Mouse (Mus musculus) liver, embryonic 13.5 days (tissue): ENCODE measurements around the gene A730071L15Rik. TPM values are rescaled to one million over a fixed set of nuclear protein-coding genes. Genes with fewer than 3 reads are reported as not detected.

ENCODE experiments used
- ATAC-seq: fragments of 200-750 bp; cut with Nextera tagmentation; 2 replicates; pipeline ENCODE4 v1.8.0; 2017; ENCODE audit warnings: low read depth, mild to moderate bottlenecking, moderate number of reproducible peaks, moderate library complexity
- DNase-seq: peaks from one replicate; pipeline ENCODE4 v3.0.0; 2022
- H3K27ac ChIP-seq: fragments of 300-500 bp; sonication (generic); 2 replicates; pipeline ENCODE4 v1.5.1; 2015; ENCODE audit warnings: moderate library complexity, mild to moderate bottlenecking, inconsistent platforms
- H3K27me3 ChIP-seq: fragments of 300-500 bp; sonication (generic); 2 replicates; pipeline ENCODE4 v1.6.1; 2015; ENCODE audit warnings: mild to moderate bottlenecking, inconsistent platforms
- H3K36me3 ChIP-seq: fragments of 300-500 bp; sonication (generic); 2 replicates; pipeline ENCODE4 v1.6.1; 2015; ENCODE audit warnings: mild to moderate bottlenecking, inconsistent platforms
- H3K4me1 ChIP-seq: fragments of 300-500 bp; sonication (generic); replicated peaks from 2 replicates; pipeline ENCODE4 v1.6.1; 2015; ENCODE audit warnings: inconsistent platforms
- H3K4me2 ChIP-seq: fragments of 300-500 bp; sonication (generic); 2 replicates; pipeline ENCODE4 v1.6.1; 2015; ENCODE audit warnings: inconsistent platforms, mild to moderate bottlenecking, moderate library complexity
- H3K4me3 ChIP-seq: fragments of 300-500 bp; sonication (generic); replicated peaks from 2 replicates; pipeline ENCODE4 v1.5.1; 2015; ENCODE audit warnings: mild to moderate bottlenecking, inconsistent platforms
- H3K9ac ChIP-seq: fragments of 300-500 bp; sonication (generic); 2 replicates; pipeline ENCODE4 v1.6.1; 2015; ENCODE audit warnings: mild to moderate bottlenecking, inconsistent platforms
- H3K9me3 ChIP-seq: fragments of 300-500 bp; sonication (generic); replicated peaks from 2 replicates; pipeline ENCODE4 v1.6.1; 2016; ENCODE audit warnings: inconsistent platforms
- WGBS: fragments of 180-500 bp; shearing (Covaris S2); methylation state at CpG from one replicate; pipeline ENCODE4 v1.1.7; 2015; ENCODE audit not compliant: insufficient replicate concordance; 5-methylcytosine and 5-hydroxymethylcytosine counted together
- polyA plus RNA-seq: library from polyadenylated mRNA; unstranded; fragments of >200 nt; fragmentation: Nextera tagmentation; extraction: Ambion mirVana; gene quantifications from 2 replicates; pipeline ENCODE4 v1.2.1, GENCODE M21; 2015

The A730071L15Rik gene
- polyA plus RNA-seq, 1 experiment from 2014 or later, result 0.13 TPM

DNA sequence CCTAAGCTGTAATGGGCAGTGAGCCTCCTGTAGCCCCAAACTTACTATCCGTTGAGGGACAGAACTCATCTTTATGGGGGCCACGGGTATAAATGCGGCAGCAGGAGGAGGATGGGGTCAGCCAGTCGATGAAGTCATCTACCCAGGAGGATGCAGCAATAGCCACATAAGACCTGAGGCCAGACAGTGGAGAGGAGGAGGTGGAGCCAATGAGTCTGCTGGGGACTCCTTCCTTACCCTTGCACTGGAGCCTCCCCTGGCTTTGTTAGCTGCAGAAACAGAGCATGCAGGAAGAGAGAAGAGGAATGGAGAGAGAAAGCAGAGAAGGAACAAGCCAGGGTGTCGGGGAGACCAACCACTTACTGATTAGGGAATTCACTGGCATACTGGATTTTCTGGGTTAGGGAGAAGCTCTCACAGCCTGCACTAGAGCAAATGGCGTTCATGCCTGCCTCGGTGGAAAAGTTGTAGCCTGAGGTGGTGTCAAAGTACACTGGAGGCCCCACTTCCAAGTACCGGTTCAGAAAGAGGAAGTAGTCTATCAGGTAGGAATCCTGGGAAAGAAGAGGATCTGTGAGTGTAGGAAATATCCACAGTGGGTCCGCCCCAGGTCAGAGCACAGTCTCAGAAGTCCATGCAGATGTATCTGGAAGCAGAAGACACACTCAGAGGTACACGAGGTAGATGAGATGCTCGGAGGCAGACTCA, 18.5 kb downstream of the A730071L15Rik start:
- no peak for DNase-seq
- no peak overlapping the region for H3K4me3 ChIP-seq
- no peak overlapping the region for H3K4me2 ChIP-seq
- H3K9ac ChIP-seq, result no peak overlapping the region
- WGBS, result 54% methylated on average over 11 of the region's 11 CpGs
- H3K4me1 ChIP-seq, result no peaks in the 10 kb centered on the region
- H3K9me3 ChIP-seq, result no peaks in the 10 kb centered on the region
- H3K27ac ChIP-seq, result no peak overlapping the region
- no peaks in the 10 kb centered on the region for H3K27me3 ChIP-seq
- no peak for ATAC-seq
- H3K36me3 ChIP-seq, result no peaks in the 10 kb centered on the region

DNA sequence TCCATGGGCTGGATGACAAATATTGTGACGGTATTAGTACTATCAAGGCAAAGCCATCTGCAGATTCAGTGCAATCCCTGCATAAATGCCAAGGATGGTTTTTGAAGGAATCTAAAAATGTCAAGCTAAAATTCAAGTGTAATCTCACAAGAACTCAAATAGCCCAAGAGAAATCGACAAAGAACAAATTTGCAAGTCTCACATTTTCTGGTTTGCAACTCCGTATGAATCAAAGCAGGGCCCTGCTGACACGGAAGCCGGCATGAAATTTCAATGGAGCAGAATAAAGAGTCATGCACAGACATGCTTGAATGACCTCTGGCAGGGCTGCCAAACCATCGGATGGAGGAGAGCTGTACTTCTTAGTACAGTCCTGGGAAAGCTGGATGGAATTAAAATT, 20.1 kb downstream of the A730071L15Rik start:
- no peaks in the 10 kb centered on the region for H3K9me3 ChIP-seq
- H3K9ac ChIP-seq, result no peak overlapping the region
- H3K4me1 ChIP-seq, result no peaks in the 10 kb centered on the region
- no peak overlapping the region for H3K4me2 ChIP-seq
- DNase-seq (no peak), ATAC-seq (no peak)
- H3K4me3 ChIP-seq, result no peak overlapping the region
- H3K36me3 ChIP-seq, result no peaks in the 10 kb centered on the region
- H3K27ac ChIP-seq, result no peak overlapping the region
- WGBS, result 72% methylated on average over 6 of the region's 6 CpGs
- H3K27me3 ChIP-seq, result no peaks in the 10 kb centered on the region

DNA sequence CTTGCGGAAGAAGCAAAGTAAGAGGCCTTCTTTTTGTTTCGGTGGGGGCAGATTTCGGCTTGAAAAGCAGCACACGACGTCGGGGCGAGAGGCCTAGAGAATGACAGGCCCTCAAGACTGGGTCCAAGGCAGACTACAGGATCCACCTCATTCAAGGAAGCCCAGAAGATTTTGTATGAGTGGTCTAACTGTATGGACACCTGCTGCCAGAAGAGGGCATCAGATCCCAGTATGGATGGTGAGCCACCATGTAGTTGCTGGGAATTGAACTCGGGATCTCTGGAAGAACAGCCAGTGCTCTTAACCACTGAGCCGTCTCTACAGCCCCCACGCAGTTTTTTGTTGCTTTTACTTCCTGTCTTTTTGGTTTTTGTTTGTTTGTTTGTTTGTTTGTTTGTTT, 22.4 kb downstream of the A730071L15Rik start:
- no peak for DNase-seq

DNA sequence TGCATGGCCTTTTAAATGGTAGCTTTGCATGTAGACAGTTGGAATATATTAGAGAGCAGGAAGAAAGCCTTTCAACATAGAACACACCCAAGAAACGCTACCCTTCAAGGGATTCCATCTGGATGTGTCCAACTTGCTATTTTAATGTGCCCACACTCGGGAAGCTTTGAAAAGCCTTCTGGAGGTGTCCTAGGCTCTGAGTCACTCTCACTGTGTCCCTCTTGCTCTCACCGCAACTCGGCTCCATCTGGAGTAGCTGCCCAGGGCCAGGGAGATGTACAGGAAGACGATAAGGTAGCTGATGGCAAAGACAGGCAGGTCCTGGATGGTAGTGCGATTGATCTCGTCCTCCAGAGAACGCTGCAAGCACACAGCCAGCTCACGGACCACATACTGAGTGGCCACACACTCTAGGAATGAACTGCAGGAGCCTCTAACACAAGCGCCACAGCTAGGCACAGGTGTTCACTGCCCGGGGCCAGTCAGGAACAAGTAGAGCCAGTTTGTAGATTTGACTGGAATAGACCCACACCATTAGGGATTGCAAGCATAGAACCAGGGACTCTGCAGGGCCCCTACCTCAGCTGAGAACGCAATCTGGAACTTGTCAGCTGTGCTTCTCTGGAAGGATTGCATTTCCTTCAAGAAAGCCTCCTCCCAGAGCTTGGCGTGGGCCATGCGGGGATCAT, 24.9 kb downstream of the A730071L15Rik start:
- no peak for DNase-seq
- Histone ChIP-seq H3K27me3 (no peaks in the 10 kb centered on the region), H3K4me3 (no peak overlapping the region), H3K9ac (no peak overlapping the region), H3K27ac (no peak overlapping the region), H3K4me2 (no peak overlapping the region), H3K36me3 (no peaks in the 10 kb centered on the region), H3K9me3 (no peaks in the 10 kb centered on the region), H3K4me1 (no peaks in the 10 kb centered on the region)
- no peak for ATAC-seq
- WGBS, result 61% methylated on average over 14 of the region's 14 CpGs

More for the DNA sequence above, 22.4 kb downstream of the A730071L15Rik start:
- Histone ChIP-seq H3K4me2 (no peak overlapping the region), H3K27ac (no peak overlapping the region), H3K27me3 (no peaks in the 10 kb centered on the region), H3K4me3 (no peak overlapping the region), H3K9ac (no peak overlapping the region), H3K36me3 (no peaks in the 10 kb centered on the region), H3K4me1 (no peaks in the 10 kb centered on the region), H3K9me3 (no peaks in the 10 kb centered on the region)
- ATAC-seq, result no peak
- WGBS, result 81% methylated on average over 10 of the region's 10 CpGs

DNA sequence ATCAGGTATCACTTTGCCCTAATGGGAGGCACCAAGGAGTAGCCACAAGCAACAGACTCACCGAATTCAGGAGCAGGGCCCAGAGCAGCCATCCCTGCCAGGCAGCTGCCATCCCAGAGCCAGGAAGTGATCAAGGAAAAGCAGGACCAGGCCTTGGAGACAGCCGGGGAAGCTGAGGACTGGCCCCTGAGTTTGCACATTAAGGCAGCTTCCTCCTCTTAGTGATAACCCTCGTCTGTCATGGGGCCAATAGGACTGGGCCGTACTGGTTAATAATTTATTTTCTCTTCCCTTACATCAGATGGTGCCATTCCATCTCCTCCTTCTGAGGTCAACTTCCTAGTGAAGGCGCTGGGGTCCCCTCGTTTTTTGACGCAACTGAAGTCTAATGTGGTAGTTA, 30.2 kb downstream of the A730071L15Rik start, which contains the start of gene Npc1l1:
TSS of gene Npc1l1 (minus strand) at position 132 of the 400 bp plus-strand sequence.
- H3K27me3 ChIP-seq, result no peaks in the 10 kb centered on the region
- no peak within 1 kb of the TSS for H3K9ac ChIP-seq
- H3K4me3 ChIP-seq, result no peak within 1 kb of the TSS
- peaks cover 6% of the 10 kb centered on the region for H3K9me3 ChIP-seq
- WGBS, result 64% methylated on average over 7 of the region's 7 CpGs
- H3K4me1 ChIP-seq, result no peaks in the 10 kb centered on the region
- 0 out of 2 replicates have a peak, but pooled peaks cover 2% of the 10 kb centered on the region for H3K36me3 ChIP-seq
- no peak for DNase-seq
- no peak for ATAC-seq
- H3K27ac ChIP-seq, result no peak within 1 kb of the TSS
- H3K4me2 ChIP-seq, result no peak within 1 kb of the TSS

DNA sequence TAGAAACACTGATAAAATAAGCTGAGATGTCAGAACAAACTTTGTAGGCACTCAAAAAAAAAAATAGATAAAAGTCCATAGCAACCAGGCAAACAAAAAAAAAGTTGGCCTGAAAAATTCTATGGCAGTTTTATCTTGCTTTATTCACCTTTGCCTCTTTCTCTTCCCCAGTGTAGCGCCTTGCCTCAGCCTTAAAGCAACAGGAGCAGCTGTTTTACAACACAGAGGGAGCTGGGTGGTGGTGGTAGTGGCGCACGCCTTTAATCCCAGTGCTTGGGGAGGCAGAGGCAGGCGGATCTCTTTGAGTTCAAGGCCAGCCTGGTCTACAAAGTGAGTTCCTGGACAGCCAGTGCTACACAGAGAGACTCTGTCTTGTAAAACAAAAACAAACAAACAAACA, 33.2 kb downstream of the A730071L15Rik start:
- ATAC-seq, result no peak
- 0 out of 2 replicates have a peak, but pooled peaks cover 4% of the 10 kb centered on the region for H3K36me3 ChIP-seq
- WGBS, result 67% methylated on average over 4 of the region's 4 CpGs

DNA sequence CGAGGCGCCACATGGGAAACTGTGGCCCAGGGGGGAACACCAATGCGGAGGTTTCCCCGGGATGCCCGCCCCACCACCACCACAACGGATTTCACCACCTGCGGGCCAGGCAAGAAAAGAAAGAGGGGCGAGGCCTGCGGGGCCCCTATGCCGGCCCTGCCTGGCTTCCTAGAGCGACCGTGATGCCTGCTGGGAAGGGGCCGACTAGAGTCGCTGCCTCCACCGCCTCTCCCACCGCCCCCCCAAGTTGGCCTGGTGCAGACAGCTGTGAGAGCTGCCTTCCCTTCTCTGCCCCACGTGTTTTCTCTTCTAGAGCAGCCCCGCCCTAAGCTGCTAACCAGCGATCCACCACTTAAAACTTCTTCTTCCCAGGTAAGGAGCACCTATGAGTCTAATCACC, 44.9 kb downstream of the A730071L15Rik start:
- no peak overlapping the region for H3K4me2 ChIP-seq
- WGBS, result 53% methylated on average over 19 of the region's 19 CpGs
- ATAC-seq (no peak), DNase-seq (no peak)
- H3K9me3 ChIP-seq, result no peaks in the 10 kb centered on the region
- H3K27ac ChIP-seq, result no peak overlapping the region
- no peak overlapping the region for H3K9ac ChIP-seq
- no peaks in the 10 kb centered on the region for H3K4me1 ChIP-seq
- no peaks in the 10 kb centered on the region for H3K36me3 ChIP-seq
- no peak overlapping the region for H3K4me3 ChIP-seq
- H3K27me3 ChIP-seq, result no peaks in the 10 kb centered on the region

More for the DNA sequence above, 33.2 kb downstream of the A730071L15Rik start:
- Histone ChIP-seq H3K9me3 (peaks cover 18% of the 10 kb centered on the region), H3K9ac (no peak overlapping the region), H3K4me1 (no peaks in the 10 kb centered on the region), H3K27me3 (no peaks in the 10 kb centered on the region), H3K27ac (no peak overlapping the region), H3K4me2 (no peak overlapping the region), H3K4me3 (no peak overlapping the region)
- DNase-seq, result no peak

Other genes with a start within 250 kb of the A730071L15Rik start
- 0.30 and 0.31 TPM in 2 replicates for gene Gck, start 249.9 kb upstream of the A730071L15Rik start, polyA plus RNA-seq
- gene Ykt6, start 244.3 kb upstream of the A730071L15Rik start, polyA plus RNA-seq, result 22.4 and 23.6 TPM in 2 replicates
- gene Camk2b, start 133.7 kb upstream of the A730071L15Rik start, polyA plus RNA-seq, result 0.35 and 0.63 TPM in 2 replicates
- 15.9 TPM in 2 replicates for gene Nudcd3, start 386 bp downstream of the A730071L15Rik start, polyA plus RNA-seq
- 0.08 and 0.10 TPM in 2 replicates for gene Npc1l1, start 30.1 kb downstream of the A730071L15Rik start, polyA plus RNA-seq
- 72.6 and 78.4 TPM in 2 replicates for gene Ddx56, start 67.7 kb downstream of the A730071L15Rik start, polyA plus RNA-seq
- gene Tmed4, start 74.8 kb downstream of the A730071L15Rik start, polyA plus RNA-seq, result 37.0 and 42.9 TPM in 2 replicates
- 83.9 and 102 TPM in 2 replicates for gene Ogdh, start 91.6 kb downstream of the A730071L15Rik start, polyA plus RNA-seq
- gene Zmiz2, start 189.0 kb downstream of the A730071L15Rik start, polyA plus RNA-seq, result 4.4 and 4.7 TPM in 2 replicates
- gene Ppia, start 215.4 kb downstream of the A730071L15Rik start, polyA plus RNA-seq, result 3,630 and 3,871 TPM in 2 replicates
- gene H2afv, start 244.4 kb downstream of the A730071L15Rik start, polyA plus RNA-seq, result 109 and 112 TPM in 2 replicates